8 mouse cellular contexts compared by ENCODE assay signal in the genomic region with DNA sequence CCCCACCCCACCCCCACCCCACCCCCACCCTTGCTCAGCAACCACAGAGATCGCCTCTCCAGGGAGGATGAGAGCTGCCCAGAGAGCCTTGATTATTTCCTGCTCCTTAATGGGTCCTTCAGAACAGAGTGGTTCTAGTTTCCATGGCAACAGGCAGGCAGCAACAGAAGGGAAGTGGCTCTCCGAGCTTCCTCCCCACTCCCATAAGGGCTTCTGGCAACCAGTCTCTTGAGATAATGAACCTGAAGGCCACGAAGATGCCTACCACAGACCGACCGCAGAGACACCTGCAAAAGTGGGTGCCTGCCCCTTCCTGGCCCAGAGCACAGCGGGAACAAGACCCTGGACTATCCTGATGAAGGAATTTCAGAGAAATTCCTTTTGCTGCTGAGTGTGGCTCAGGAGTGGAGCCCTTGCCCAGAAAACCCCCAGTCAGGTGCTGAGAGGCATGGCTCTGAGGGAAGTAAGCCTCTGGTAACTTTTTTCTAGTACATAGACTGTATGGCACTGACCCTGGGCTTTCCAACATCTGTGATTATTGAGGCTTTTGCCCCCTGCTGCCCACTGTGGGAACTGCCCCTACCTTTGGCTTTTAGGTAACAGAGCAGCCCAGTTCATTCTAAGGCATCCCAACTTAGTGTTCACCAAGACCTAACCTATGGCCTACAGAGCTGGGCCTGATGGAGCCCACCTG. TPM values are rescaled to one million over a fixed set of nuclear protein-coding genes. Genes with fewer than 3 reads are reported as not detected.
A peak's percentile ranks its signal among the peaks of the same experiment; 100 is the strongest.
DNase-seq lines count a peak whose midpoint lies in the region; ATAC-seq and TF ChIP-seq lines count a peak whose summit lies in the region.

No protein-coding gene starts in this region.

- intact Hi-C loops in gastrocnemius, postnatal 14 days (cut with DNase I; ENCODE audit: low total_unique reads), result loop anchor here (5.0 kb wide), 1 partner anchor 119 kb away; no protein-coding TSS in a partner anchor

- no peak for TF ChIP-seq POLR2A in thymus, adult 2 months (IDR thresholded peaks at IDR 0.05; ENCODE audit: control insufficient read depth, extremely low read depth, insufficient read depth, low read length, poor library complexity)

- peak; percentile 69 for DNase-seq in A20 (ENCODE audit: low read depth, low spot score)
- DNase-seq in G1E (ENCODE audit: low spot score), result no peak
- DNase-seq in cerebellum, postnatal 36 days, result peak; percentile 72 to 82
- peak; percentile 57 for DNase-seq in gastrocnemius, postnatal 14 days
- DNase-seq in kidney, postnatal 10 days, result peak; percentile 82
- DNase-seq in lung, adult 18-20 months, result peak; percentile 76 to 82
- peak; percentile 68 for DNase-seq in thymus, adult 2 months

- WGBS in neural tube, embryonic 14.5 days, result 24% methylated on average over 6 of the region's 6 CpGs
- 2% methylated on average over 6 of the region's 6 CpGs for WGBS in thymus, adult 2 months

- no peaks in the 10 kb centered on the region for H3K36me3 ChIP-seq in G1E (replicated peaks)
- no peaks in the 10 kb centered on the region for H3K36me3 ChIP-seq in neural tube, embryonic 14.5 days (ENCODE audit: control insufficient read depth, insufficient read depth, low read length)
- no peaks in the 10 kb centered on the region for H3K36me3 ChIP-seq in thymus, adult 2 months (ENCODE audit: control insufficient read depth, insufficient read depth, low read length)

- peak overlapping the region; percentile 65 for H3K27ac ChIP-seq in neural tube, embryonic 14.5 days (ENCODE audit: low read depth, low read length)
- H3K27ac ChIP-seq in thymus, adult 2 months (ENCODE audit: control insufficient read depth, insufficient read depth, low read length), result no peak overlapping the region

- H3K27me3 ChIP-seq in G1E (ENCODE audit: insufficient read depth, low read length), result peaks cover 23% of the 10 kb centered on the region
- no peaks in the 10 kb centered on the region for H3K27me3 ChIP-seq in neural tube, embryonic 14.5 days (ENCODE audit: control insufficient read depth, insufficient read depth, low read length)
- H3K27me3 ChIP-seq in thymus, adult 2 months (ENCODE audit: control insufficient read depth, insufficient read depth, low read length), result no peaks in the 10 kb centered on the region

- H3K9me3 ChIP-seq in G1E (replicated peaks), result no peaks in the 10 kb centered on the region
- H3K9me3 ChIP-seq in neural tube, embryonic 14.5 days (ENCODE audit: control insufficient read depth, low read length), result no peaks in the 10 kb centered on the region

- TF ChIP-seq CTCF in G1E (IDR thresholded peaks at IDR 0.05; ENCODE audit: low read depth, low read length), result peak; percentile 72
- 0 out of 2 replicates have a peak, but pooled peaks have one; percentile 18 for TF ChIP-seq CTCF in thymus, adult 2 months (IDR thresholded peaks at IDR 0.05; ENCODE audit: borderline replicate concordance, control insufficient read depth, extremely low read depth, insufficient read depth, low read length, poor library complexity)

- peak overlapping the region; percentile 2; the same call in 1 of the 2 replicates for H3K4me2 ChIP-seq in neural tube, embryonic 14.5 days (ENCODE audit: low read depth, low read length)

- H3K9ac ChIP-seq in neural tube, embryonic 14.5 days (replicated peaks; ENCODE audit: low read depth, low read length), result no peak overlapping the region

- H3K4me3 ChIP-seq in G1E (ENCODE audit: low read depth, low read length), result no peak overlapping the region
- H3K4me3 ChIP-seq in neural tube, embryonic 14.5 days (ENCODE audit: low read depth, low read length), result no peak overlapping the region
- H3K4me3 ChIP-seq in thymus, adult 2 months (ENCODE audit: control insufficient read depth, insufficient read depth, low read length), result no peak overlapping the region

- no peak for ATAC-seq in G1E (ENCODE audit: extremely low read depth, insufficient number of reproducible peaks, low FRiP score, poor library complexity, severe bottlenecking)
- ATAC-seq in neural tube, embryonic 14.5 days (ENCODE audit: low read depth), result peak; percentile 36; the same call in 1 of the 2 replicates

- H3K4me1 ChIP-seq in G1E (ENCODE audit: insufficient read depth, low read depth, low read length), result peaks cover 19% of the 10 kb centered on the region
- H3K4me1 ChIP-seq in neural tube, embryonic 14.5 days (ENCODE audit: control insufficient read depth, insufficient read depth, low read length), result peaks cover 9% of the 10 kb centered on the region; the same call in 1 of the 2 replicates
- H3K4me1 ChIP-seq in thymus, adult 2 months (replicated peaks; ENCODE audit: control insufficient read depth, insufficient read depth, low read length), result peaks cover 5% of the 10 kb centered on the region

RNA-seq across cellular contexts. Expression of a gene that starts 5.3 kb away (rescaled TPM):
- total RNA-seq in G1E (2014; fragmentation: Nextera tagmentation), result 14.4 and 16.5 TPM in 2 replicates
- 17.8 and 18.9 TPM in 2 replicates for total RNA-seq in G1E (2017)
- polyA plus RNA-seq in G1E (2012), result 20.1 and 20.7 TPM in 2 replicates
- 100 to 1,000 TPM; 101 to 117 TPM for total RNA-seq in gastrocnemius, postnatal 14 days (2021)
- 20.4 and 23.5 TPM in 2 replicates for polyA plus RNA-seq in neural tube, embryonic 14.5 days (2014; fragmentation: Nextera tagmentation; extraction: Ambion mirVana)
- polyA plus RNA-seq in thymus, adult 2 months (2012; rRNA removed), result 43.1 and 45.2 TPM in 2 replicates

RNA-seq across cellular contexts. Expression of a gene that starts 25.3 kb away (rescaled TPM):
- 15.2 and 16.2 TPM in 2 replicates for total RNA-seq in G1E (2014; fragmentation: Nextera tagmentation)
- total RNA-seq in G1E (2017), result 4.9 and 5.7 TPM in 2 replicates
- polyA plus RNA-seq in G1E (2012), result 7.4 and 8.1 TPM in 2 replicates
- 1 to 10 TPM; 5.3 to 7.1 TPM for total RNA-seq in gastrocnemius, postnatal 14 days (2021)
- polyA plus RNA-seq in neural tube, embryonic 14.5 days (2014; fragmentation: Nextera tagmentation; extraction: Ambion mirVana), result 0.92 and 1.7 TPM in 2 replicates
- 21.6 and 23.1 TPM in 2 replicates for polyA plus RNA-seq in thymus, adult 2 months (2012; rRNA removed)

RNA-seq across cellular contexts. Expression of a gene that starts 32.6 kb away (rescaled TPM):
- total RNA-seq in G1E (2014; fragmentation: Nextera tagmentation) (22.4 and 26.8 TPM in 2 replicates), G1E (2017) (13.0 and 14.4 TPM in 2 replicates)
- 61.8 and 62.4 TPM in 2 replicates for polyA plus RNA-seq in G1E (2012)
- total RNA-seq in gastrocnemius, postnatal 14 days (2021), result 10 to 100 TPM; 20.8 to 22.0 TPM
- 21.0 and 26.9 TPM in 2 replicates for polyA plus RNA-seq in neural tube, embryonic 14.5 days (2014; fragmentation: Nextera tagmentation; extraction: Ambion mirVana)
- 85.6 and 95.2 TPM in 2 replicates for polyA plus RNA-seq in thymus, adult 2 months (2012; rRNA removed)

RNA-seq across cellular contexts. Expression of a gene that starts 41.4 kb away (rescaled TPM):
- total RNA-seq in G1E (2014; fragmentation: Nextera tagmentation) (8.1 and 12.3 TPM in 2 replicates), G1E (2017) (55.9 and 64.1 TPM in 2 replicates)
- polyA plus RNA-seq in G1E (2012), result 12.2 and 12.7 TPM in 2 replicates
- 10 to 100 TPM; 32.8 to 55.8 TPM for total RNA-seq in gastrocnemius, postnatal 14 days (2021)
- 6.9 and 13.2 TPM in 2 replicates for polyA plus RNA-seq in neural tube, embryonic 14.5 days (2014; fragmentation: Nextera tagmentation; extraction: Ambion mirVana)
- polyA plus RNA-seq in thymus, adult 2 months (2012; rRNA removed), result 29.3 and 33.0 TPM in 2 replicates

RNA-seq across cellular contexts. Expression of a gene that starts 48.8 kb away (rescaled TPM):
- total RNA-seq in G1E (2014; fragmentation: Nextera tagmentation), result not detected in 2 replicates
- total RNA-seq in G1E (2017), result not detected in 2 replicates
- polyA plus RNA-seq in G1E (2012), result not detected in 2 replicates
- not detected for total RNA-seq in gastrocnemius, postnatal 14 days (2021)
- not detected in 2 replicates for polyA plus RNA-seq in neural tube, embryonic 14.5 days (2014; fragmentation: Nextera tagmentation; extraction: Ambion mirVana)
- not detected in 2 replicates for polyA plus RNA-seq in thymus, adult 2 months (2012; rRNA removed)
